Mouse (Mus musculus) thymus, adult 2 months (tissue): ENCODE measurements around the gene Pgm2. TPM values are rescaled to one million over a fixed set of nuclear protein-coding genes. Genes with fewer than 3 reads are reported as not detected.

Source experiments
- DNase-seq: peaks from one replicate; pipeline ENCODE4 v3.0.0; 2021
- H3K27ac ChIP-seq: fragments of 200-500 bp; 2 replicates; pipeline ENCODE4 v1.5.1; 2012; ENCODE audit warnings: low read length, control low read depth; ENCODE audit not compliant: control insufficient read depth, insufficient read depth
- H3K27me3 ChIP-seq: fragments of 200-500 bp; 2 replicates; pipeline ENCODE4 v1.6.1; 2012; ENCODE audit warnings: mild to moderate bottlenecking, low read length, moderate library complexity, mixed read lengths; ENCODE audit not compliant: control insufficient read depth, insufficient read depth
- H3K36me3 ChIP-seq: fragments of 200-500 bp; 2 replicates; pipeline ENCODE4 v1.6.1; 2012; ENCODE audit warnings: mild to moderate bottlenecking, low read length, moderate library complexity; ENCODE audit not compliant: control insufficient read depth, insufficient read depth
- H3K4me1 ChIP-seq: fragments of 200-500 bp; replicated peaks from 2 replicates; pipeline ENCODE4 v1.6.1; 2012; ENCODE audit warnings: low read length; ENCODE audit not compliant: control insufficient read depth, insufficient read depth
- H3K4me3 ChIP-seq: fragments of 200-500 bp; 2 replicates; pipeline ENCODE4 v1.5.1; 2012; ENCODE audit warnings: mild to moderate bottlenecking, low read length, control low read depth, moderate library complexity; ENCODE audit not compliant: control insufficient read depth, insufficient read depth
- CTCF ChIP-seq: fragments of 200-500 bp; IDR thresholded peaks from 2 replicates; pipeline ENCODE4 v1.5.1; 2012; ENCODE audit warnings: mild to moderate bottlenecking, control low read depth, low read length, moderate library complexity, borderline replicate concordance; ENCODE audit not compliant: control insufficient read depth, poor library complexity, insufficient read depth; ENCODE audit errors: extremely low read depth
- POLR2A ChIP-seq: fragments of 200-500 bp; IDR thresholded peaks from 2 replicates; pipeline ENCODE4 v1.6.1; 2012; ENCODE audit warnings: mild to moderate bottlenecking, low read length, control low read depth, moderate library complexity; ENCODE audit not compliant: control insufficient read depth, poor library complexity, insufficient read depth; ENCODE audit errors: extremely low read depth
- WGBS: fragments of 180-500 bp; shearing (Covaris S2); methylation state at CpG from one replicate; pipeline ENCODE4 v1.1.7; 2018; 5-methylcytosine and 5-hydroxymethylcytosine counted together
- polyA plus RNA-seq: library from polyadenylated mRNA; depleted of rRNA; stranded (reverse); fragments of >200 nt; gene quantifications from 2 replicates; pipeline ENCODE4 v1.2.3, GENCODE M21; 2012

The Pgm2 gene
- polyA plus RNA-seq, 1 experiment: 10.5 TPM

GRCm38 (mm10) chr5:64159781-64160704 is 67.3 kb downstream of the Pgm2 start:
- H3K27ac ChIP-seq: no peak overlapping the region
- H3K36me3 ChIP-seq: no peaks in the 10 kb centered on the region
- peak overlapping the region; percentile 58 for H3K4me3 ChIP-seq
- peak; percentile 67 for DNase-seq
- under 1% methylated on average over 63 of the region's 63 CpGs for WGBS
- H3K27me3 ChIP-seq: peaks cover 7% of the 10 kb centered on the region; the same call in 1 of the 2 replicates
- H3K4me1 ChIP-seq: peaks cover 29% of the 10 kb centered on the region
- 0 out of 2 replicates have a peak, but pooled peaks have one; percentile 5 for TF ChIP-seq CTCF
- TF ChIP-seq POLR2A: 0 out of 2 replicates have a peak, but pooled peaks have one; percentile 16

GRCm38 (mm10) chr5:64160705-64161391 is 68.1 kb downstream of the Pgm2 start:
- H3K27ac ChIP-seq: peak overlapping the region; percentile 33; the same call in 1 of the 2 replicates
- H3K4me3 ChIP-seq: peak overlapping the region; percentile 58
- no peak for TF ChIP-seq CTCF
- no peak for TF ChIP-seq POLR2A
- peak; percentile 33 for DNase-seq
- WGBS: under 1% methylated on average over 23 of the region's 23 CpGs
- no peaks in the 10 kb centered on the region for H3K36me3 ChIP-seq
- H3K4me1 ChIP-seq: peaks cover 29% of the 10 kb centered on the region
- H3K27me3 ChIP-seq: peaks cover 7% of the 10 kb centered on the region; the same call in 1 of the 2 replicates

- Histone ChIP-seq H3K27me3 (peaks cover 7% of the 10 kb centered on the region; the same call in 1 of the 2 replicates), H3K4me3 (no peak overlapping the region), H3K36me3 (no peaks in the 10 kb centered on the region), H3K4me1 (peaks cover 26% of the 10 kb centered on the region), H3K27ac (no peak overlapping the region)
- DNase-seq: no peak
- TF ChIP-seq CTCF (no peak), POLR2A (no peak)
- WGBS: 97% methylated on average over 3 of the region's 3 CpGs
Observed at GRCm38 (mm10) chr5:64161917-64162316, 69.2 kb downstream of the Pgm2 start.

- peaks cover 7% of the 10 kb centered on the region; the same call in 1 of the 2 replicates for H3K27me3 ChIP-seq
- WGBS: 94% methylated on average over 5 of the region's 5 CpGs
- DNase-seq: no peak
- peaks cover 26% of the 10 kb centered on the region for H3K4me1 ChIP-seq
- no peaks in the 10 kb centered on the region for H3K36me3 ChIP-seq
- H3K4me3 ChIP-seq: no peak overlapping the region
- TF ChIP-seq CTCF (no peak), POLR2A (no peak)
- no peak overlapping the region for H3K27ac ChIP-seq
Observed at GRCm38 (mm10) chr5:64162582-64162981, 69.8 kb downstream of the Pgm2 start.

GRCm38 (mm10) chr5:64164414-64164813 is 71.7 kb downstream of the Pgm2 start:
- no peak overlapping the region for H3K4me3 ChIP-seq
- DNase-seq: no peak
- no peak overlapping the region for H3K27ac ChIP-seq
- H3K36me3 ChIP-seq: no peaks in the 10 kb centered on the region
- peaks cover 4% of the 10 kb centered on the region; the same call in 1 of the 2 replicates for H3K27me3 ChIP-seq
- TF ChIP-seq POLR2A: no peak
- TF ChIP-seq CTCF: no peak
- peaks cover 12% of the 10 kb centered on the region for H3K4me1 ChIP-seq
- WGBS: 93% methylated on average over 3 of the region's 3 CpGs

DNA sequence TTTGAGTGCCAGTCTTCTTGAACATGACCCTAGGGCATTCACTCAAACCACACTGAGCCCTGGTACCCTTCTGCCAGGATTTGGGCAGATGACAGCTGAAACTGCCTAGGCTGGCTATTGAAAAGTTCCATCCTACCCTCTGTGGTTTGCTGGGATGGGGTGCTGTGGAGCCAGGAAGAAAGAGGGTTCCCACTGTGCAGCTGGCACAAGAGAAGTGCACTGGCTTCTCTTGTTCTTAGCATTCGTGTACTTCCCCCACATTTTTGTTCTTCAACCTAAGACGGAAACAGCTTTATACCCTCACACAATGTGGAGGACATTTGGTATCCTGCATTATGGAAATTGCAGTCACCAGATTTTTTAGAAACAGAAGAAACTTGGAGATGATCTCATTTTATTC is 73.1 kb downstream of the Pgm2 start:
- H3K36me3 ChIP-seq: no peaks in the 10 kb centered on the region
- TF ChIP-seq CTCF: no peak
- no peak for TF ChIP-seq POLR2A
- H3K4me1 ChIP-seq: peaks cover 6% of the 10 kb centered on the region
- DNase-seq: no peak
- H3K27ac ChIP-seq: no peak overlapping the region
- H3K27me3 ChIP-seq: no peaks in the 10 kb centered on the region
- 74% methylated on average over 2 of the region's 2 CpGs for WGBS
- H3K4me3 ChIP-seq: no peak overlapping the region
